10 mouse cellular contexts compared by ENCODE assay signal in genomic region chr2:167789471-167789923, GRCm38 (mm10).
DNase-seq lines count a peak whose midpoint lies in the region; ATAC-seq and TF ChIP-seq lines count a peak whose summit lies in the region.
"Had no signal": no experiment of that assay in that cellular context is flagged by ENCODE, and none has a peak within 500 bp of the region (broad histone marks: within the 10 kb centered on the region; RNA-seq: fewer than 3 reads in every experiment).

No protein-coding gene starts in this region.

- 67% methylated on average over 11 of the region's 11 CpGs for WGBS in heart, embryonic 13.5 days
- 90% methylated on average over 11 of the region's 11 CpGs for WGBS in thymus, adult 2 months
- WGBS in cerebellum, adult 2 months, result 56% methylated on average over 11 of the region's 11 CpGs

- peak overlapping the region; percentile 55 for H3K27ac ChIP-seq in heart, embryonic 13.5 days (replicated peaks)
- no peak overlapping the region for H3K27ac ChIP-seq in thymus, adult 2 months (ENCODE audit: control insufficient read depth, insufficient read depth, low read length)
- H3K27ac ChIP-seq in cerebellum, adult 2 months (ENCODE audit: insufficient read depth, low read length), result no peak overlapping the region
- H3K27ac ChIP-seq: heart, adult 2 months had no signal

- 0 out of 2 replicates have a peak overlapping the region, but pooled peaks have one; percentile 33 for H3K9ac ChIP-seq in heart, embryonic 13.5 days

- H3K4me3 ChIP-seq in heart, embryonic 13.5 days, result no peak overlapping the region
- no peak overlapping the region for H3K4me3 ChIP-seq in thymus, adult 2 months (ENCODE audit: control insufficient read depth, insufficient read depth, low read length)
- H3K4me3 ChIP-seq in cerebellum, adult 2 months (replicated peaks; ENCODE audit: insufficient read depth, low read depth, low read length), result no peak overlapping the region
- H3K4me3 ChIP-seq: heart, adult 2 months had no signal

- DNase-seq in heart, postnatal 36 days, result no peak
- peak; percentile 97 for DNase-seq in 3T3-L1 (ENCODE audit: low read depth, low spot score)
- DNase-seq in adrenal gland, postnatal 25 days, result peak; percentile 56
- peak; percentile 17 to 69 for DNase-seq in left cerebral cortex, postnatal 36 days (ENCODE audit: low spot score in 2 of 2)
- no peak for DNase-seq in thymus, adult 2 months
- DNase-seq in cerebellum, adult 2 months, result no peak
- no peak for DNase-seq in kidney, adult 18-20 months

- intact Hi-C loops in heart, postnatal 36 days (cut with DNase I), result no loop called here
- intact Hi-C loops in left cerebral cortex, postnatal 36 days (cut with DNase I), result no loop called here

- H3K27me3 ChIP-seq in heart, embryonic 13.5 days (replicated peaks), result no peaks in the 10 kb centered on the region; the same call in 1 of the 2 replicates
- no peaks in the 10 kb centered on the region for H3K27me3 ChIP-seq in thymus, adult 2 months (ENCODE audit: control insufficient read depth, insufficient read depth, low read length)
- no peaks in the 10 kb centered on the region for H3K27me3 ChIP-seq in cerebellum, adult 2 months (ENCODE audit: control insufficient read depth, insufficient read depth, low read length)

- H3K36me3 ChIP-seq in heart, embryonic 13.5 days, result no peaks in the 10 kb centered on the region
- H3K36me3 ChIP-seq in thymus, adult 2 months (ENCODE audit: control insufficient read depth, insufficient read depth, low read length), result no peaks in the 10 kb centered on the region
- H3K36me3 ChIP-seq: G1E had no signal

- no peak for ATAC-seq in heart, embryonic 13.5 days (ENCODE audit: extremely low read depth, insufficient number of reproducible peaks, low FRiP score, low TSS enrichment)

- no peaks in the 10 kb centered on the region for H3K9me3 ChIP-seq in heart, embryonic 13.5 days
- H3K9me3 ChIP-seq: G1E had no signal

- peaks cover 8% of the 10 kb centered on the region for H3K4me1 ChIP-seq in heart, embryonic 13.5 days
- H3K4me1 ChIP-seq in thymus, adult 2 months (replicated peaks; ENCODE audit: control insufficient read depth, insufficient read depth, low read length), result no peaks in the 10 kb centered on the region
- no peaks in the 10 kb centered on the region for H3K4me1 ChIP-seq in cerebellum, adult 2 months (ENCODE audit: control insufficient read depth, insufficient read depth, low read length)

- TF ChIP-seq POLR2A in thymus, adult 2 months (IDR thresholded peaks at IDR 0.05; ENCODE audit: control insufficient read depth, extremely low read depth, insufficient read depth, low read length, poor library complexity), result no peak
- no peak for TF ChIP-seq POLR2A in cerebellum, adult 2 months (IDR thresholded peaks at IDR 0.05; ENCODE audit: borderline replicate concordance, insufficient read depth, low read length)

- H3K4me2 ChIP-seq in heart, embryonic 13.5 days, result no peak overlapping the region

- TF ChIP-seq CTCF in thymus, adult 2 months (IDR thresholded peaks at IDR 0.05; ENCODE audit: borderline replicate concordance, control insufficient read depth, extremely low read depth, insufficient read depth, low read length, poor library complexity), result no peak
- no peak for TF ChIP-seq CTCF in cerebellum, adult 2 months (IDR thresholded peaks at IDR 0.05; ENCODE audit: borderline replicate concordance, insufficient read depth, low read depth, low read length)

Comparison
In these comparisons a context has a peak if more than half of its experiments do, and no peak if none do; other contexts are left out.
1. DNase-seq: peak in 3T3-L1 (single experiment), adrenal gland, postnatal 25 days (single experiment) and left cerebral cortex, postnatal 36 days (2 of 2); none in heart, postnatal 36 days (0 of 2), thymus, adult 2 months (single experiment), cerebellum, adult 2 months (0 of 2) and kidney, adult 18-20 months (single experiment).